Mouse (Mus musculus): ENCODE measurements around the gene Mef2a. TPM values are rescaled to one million over a fixed set of nuclear protein-coding genes. Genes with fewer than 3 reads are reported as not detected.

Mef2a gene
- polyA plus RNA-seq, 1 experiment: 80.6 TPM

GRCm38 (mm10) chr7:67216351-67216750 is 156.3 kb downstream of the Mef2a start:
- DNase-seq (ENCODE audit: extremely low spot score in 1 of 2, low spot score in 1 of 2): no peak

DNA sequence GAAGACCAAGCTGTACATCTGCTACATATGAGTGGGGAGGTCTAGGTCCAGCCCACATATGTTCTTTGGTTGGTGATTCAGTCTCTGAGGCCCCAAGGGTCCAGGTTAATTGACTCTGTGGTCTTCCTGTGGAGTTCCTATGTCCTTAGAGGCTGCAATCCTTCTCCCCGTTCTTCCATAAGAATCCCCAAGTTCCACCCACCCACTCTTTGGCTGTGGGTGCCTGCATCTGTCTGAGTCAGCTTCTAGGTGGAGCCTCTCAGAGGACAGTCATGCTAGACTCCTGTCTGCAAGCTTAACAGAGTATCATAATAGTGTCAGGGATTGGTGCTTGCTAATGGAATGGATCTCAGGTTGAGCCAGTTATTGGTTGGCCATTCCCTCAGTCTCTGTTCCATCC is 159.1 kb downstream of the Mef2a start:
- DNase-seq (ENCODE audit: extremely low spot score in 1 of 2, low spot score in 1 of 2): peak in 1 of 2 experiments; percentile 54

GRCm38 (mm10) chr7:67211971-67212370 is 160.7 kb downstream of the Mef2a start:
- no peak for DNase-seq (ENCODE audit: extremely low spot score in 1 of 2, low spot score in 1 of 2)

DNA sequence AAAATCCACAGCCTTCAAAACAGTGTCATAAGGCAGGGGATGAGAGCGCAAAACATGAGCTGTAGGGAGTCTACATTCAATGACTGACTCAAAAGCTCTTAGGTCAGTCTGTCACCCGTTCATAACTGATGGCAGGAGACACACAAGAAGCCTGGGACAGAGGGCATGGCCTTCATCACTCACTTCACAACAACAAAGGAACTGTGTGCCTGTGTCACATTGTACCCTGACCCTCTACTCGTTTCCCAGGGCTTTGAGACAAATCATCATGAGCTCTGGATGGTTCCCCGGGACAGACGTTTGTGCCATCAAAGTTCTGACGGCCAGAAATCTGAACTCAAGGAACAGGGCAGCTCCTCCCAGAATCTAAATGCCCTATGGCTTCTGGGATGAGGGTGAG is 161.3 kb downstream of the Mef2a start:
- DNase-seq (ENCODE audit: extremely low spot score in 1 of 2, low spot score in 1 of 2): no peak

- no peak for DNase-seq (ENCODE audit: extremely low spot score in 1 of 2, low spot score in 1 of 2)
Observed at GRCm38 (mm10) chr7:67210004-67210833, 162.4 kb downstream of the Mef2a start.

GRCm38 (mm10) chr7:67208317-67208716 is 164.3 kb downstream of the Mef2a start:
- no peak for DNase-seq (ENCODE audit: extremely low spot score in 1 of 2, low spot score in 1 of 2)

GRCm38 (mm10) chr7:67207701-67208100 is 165.0 kb downstream of the Mef2a start:
- DNase-seq (ENCODE audit: extremely low spot score in 1 of 2, low spot score in 1 of 2): no peak

- no peak for DNase-seq (ENCODE audit: extremely low spot score in 1 of 2, low spot score in 1 of 2)
Observed at GRCm38 (mm10) chr7:67206496-67206895, 166.2 kb downstream of the Mef2a start.

GRCm38 (mm10) chr7:67205734-67206425 is 166.8 kb downstream of the Mef2a start:
- DNase-seq (ENCODE audit: extremely low spot score in 1 of 2, low spot score in 1 of 2): no peak

DNA sequence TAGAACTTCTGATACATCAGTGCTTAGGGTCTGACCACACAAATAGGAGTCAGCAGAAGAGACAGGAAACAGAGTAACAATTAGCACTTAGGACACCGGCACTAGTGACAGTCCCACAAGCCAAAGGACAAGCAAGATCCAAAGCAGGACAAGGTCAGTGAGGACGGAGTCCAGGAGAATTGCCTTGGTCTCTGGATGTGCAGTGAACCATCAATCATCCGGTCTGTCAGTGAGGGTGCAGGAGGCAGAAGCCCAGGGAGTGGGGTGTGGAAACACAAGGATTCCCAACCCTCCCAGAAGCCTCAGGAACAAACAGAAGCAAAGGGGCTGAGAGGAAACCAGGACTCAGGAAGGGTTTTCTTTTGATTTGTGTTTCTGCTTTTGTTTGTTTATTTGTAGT is 169.0 kb downstream of the Mef2a start:
- DNase-seq (ENCODE audit: extremely low spot score in 1 of 2, low spot score in 1 of 2): no peak

- peak in 1 of 2 experiments; percentile 81 for DNase-seq (ENCODE audit: extremely low spot score in 1 of 2, low spot score in 1 of 2)
Observed at GRCm38 (mm10) chr7:67199412-67199811, 173.2 kb downstream of the Mef2a start.

- no peak for DNase-seq (ENCODE audit: extremely low spot score in 1 of 2, low spot score in 1 of 2)
Observed at GRCm38 (mm10) chr7:67183786-67184185, 188.9 kb downstream of the Mef2a start.

Other genes starting within 250 kb of the Mef2a start
- gene Lysmd4, start 150.3 kb downstream of the Mef2a start, polyA plus RNA-seq (2012; rRNA removed): 43.4 and 44.9 TPM in 2 replicates

All from frontal cortex, adult 2 months (tissue).